Mouse (Mus musculus) heart, embryonic 14.5 days (tissue): Measurements from ENCODE around the gene Eln. TPM values are rescaled to one million over a fixed set of nuclear protein-coding genes. Genes with fewer than 3 reads are reported as not detected.
A peak's percentile ranks its signal among the peaks of the same experiment; 100 is the strongest.

Experiments used
- ATAC-seq: fragments of 200-750 bp; cut with Nextera tagmentation; 2 replicates; pipeline ENCODE4 v1.8.0; 2017; ENCODE audit warnings: low read depth, moderate TSS enrichment; ENCODE audit not compliant: insufficient number of reproducible peaks, insufficient read depth, low FRiP score
- H3K27ac ChIP-seq, 2 experiments: fragments of 200-500 bp in 1 of 2; fragments of 300-500 bp in 1 of 2; sonication (generic) in 1 of 2; replicated peaks in 1 of 2; 2 replicates each; pipeline ENCODE4 v1.5.1; 2012 to 2014; ENCODE audit warnings: low read depth in 2 of 2, low read length in 2 of 2, control low read depth in 1 of 2, mild to moderate bottlenecking in 1 of 2, mixed read lengths in 1 of 2; ENCODE audit not compliant: control insufficient read depth in 1 of 2, insufficient read depth in 1 of 2
- H3K27me3 ChIP-seq: fragments of 300-500 bp; sonication (generic); 2 replicates; pipeline ENCODE4 v1.6.1; 2014; ENCODE audit warnings: mild to moderate bottlenecking, low read length, control low read depth; ENCODE audit not compliant: control insufficient read depth, insufficient read depth
- H3K36me3 ChIP-seq: fragments of 300-500 bp; sonication (generic); 2 replicates; pipeline ENCODE4 v1.6.1; 2014; ENCODE audit warnings: mild to moderate bottlenecking, control low read depth, low read length, mixed read lengths; ENCODE audit not compliant: control insufficient read depth, insufficient read depth
- H3K4me1 ChIP-seq, 2 experiments: fragments of 200-500 bp in 1 of 2; fragments of 300-500 bp in 1 of 2; sonication (generic) in 1 of 2; 2 replicates each; pipeline ENCODE4 v1.6.1; 2012 to 2014; ENCODE audit warnings: low read length in 2 of 2, control low read depth in 1 of 2, mixed read lengths in 1 of 2; ENCODE audit not compliant: control insufficient read depth in 2 of 2, insufficient read depth in 2 of 2
- H3K4me2 ChIP-seq: fragments of 300-500 bp; sonication (generic); 2 replicates; pipeline ENCODE4 v1.6.1; 2014; ENCODE audit warnings: mild to moderate bottlenecking, low read length
- H3K4me3 ChIP-seq, 2 experiments: fragments of 200-500 bp in 1 of 2; fragments of 300-500 bp in 1 of 2; sonication (generic) in 1 of 2; 2 replicates each; pipeline ENCODE4 v1.5.1; 2012 to 2014; ENCODE audit warnings: low read length in 2 of 2, mild to moderate bottlenecking in 2 of 2, control low read depth in 1 of 2, low read depth in 1 of 2, moderate library complexity in 1 of 2; ENCODE audit not compliant: control insufficient read depth in 1 of 2, insufficient read depth in 1 of 2
- H3K9ac ChIP-seq: fragments of 300-500 bp; sonication (generic); 2 replicates; pipeline ENCODE4 v1.6.1; 2014; ENCODE audit warnings: mild to moderate bottlenecking, low read length
- H3K9me3 ChIP-seq: fragments of 300-500 bp; sonication (generic); 2 replicates; pipeline ENCODE4 v1.6.1; 2016; ENCODE audit warnings: low read length, control low read depth; ENCODE audit not compliant: control insufficient read depth
- WGBS: fragments of 180-500 bp; shearing (Covaris S2); extraction: QIAGEN DNeasy Blood & Tissue Kit; methylation state at CpG from one replicate; pipeline ENCODE4 v1.1.7; 2014; 5-methylcytosine and 5-hydroxymethylcytosine counted together
- polyA plus RNA-seq: library from polyadenylated mRNA; unstranded; fragments of >200 nt; fragmentation: Nextera tagmentation; extraction: Ambion mirVana; gene quantifications from 2 replicates; pipeline ENCODE4 v1.2.1, GENCODE M21; 2014

Eln gene
- polyA plus RNA-seq, 1 experiment from 2014 or later: 337 TPM

DNA sequence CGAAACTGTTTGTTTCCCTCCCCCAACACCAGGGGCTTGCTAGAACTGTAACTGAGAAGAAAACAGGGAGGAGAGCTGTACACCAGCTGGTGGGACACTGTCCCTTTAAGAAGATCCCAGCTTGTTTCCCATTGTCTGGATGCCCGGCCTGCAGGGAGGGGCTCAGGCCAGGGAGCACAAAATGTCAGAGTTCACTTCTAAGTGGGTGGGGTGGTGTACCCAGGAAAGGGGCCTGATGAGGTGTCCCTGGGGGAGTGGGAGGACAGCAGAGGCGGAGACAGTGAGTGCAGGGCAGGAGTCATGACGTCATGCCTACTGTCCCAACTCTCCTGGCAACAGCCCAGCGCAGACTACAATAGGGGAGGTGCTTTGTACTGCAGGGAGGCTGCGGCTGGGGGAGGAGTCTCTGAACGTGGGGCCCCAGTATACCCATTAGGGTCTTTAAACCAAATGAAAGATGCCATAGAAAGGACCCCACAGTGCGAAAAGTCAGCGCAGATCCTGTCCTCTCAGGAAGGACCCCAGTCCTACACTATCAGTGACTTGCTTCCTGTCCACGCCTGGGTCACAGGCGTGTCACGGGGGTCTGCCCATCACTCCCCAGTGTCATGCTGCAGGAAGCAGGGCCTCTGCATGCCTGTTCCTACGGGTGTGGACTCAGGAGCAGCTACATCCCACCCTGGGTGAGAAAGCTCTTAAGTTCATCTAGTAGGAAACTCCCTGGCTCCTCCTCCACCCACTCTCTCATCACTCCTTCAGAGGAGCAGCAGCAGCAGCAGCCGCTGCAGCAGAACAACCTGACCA, 71.0 kb downstream of the Eln start:
- Histone ChIP-seq H3K4me1 (peaks cover 27 to 36% of the 10 kb centered on the region in 2 experiments), H3K27ac (peak overlapping the region; percentile 68 to 74), H3K9me3 (no peaks in the 10 kb centered on the region), H3K4me3 (peak overlapping the region; percentile 30 to 38), H3K36me3 (no peaks in the 10 kb centered on the region; the same call in none of the 2 replicates), H3K9ac (peak overlapping the region; percentile 64), H3K27me3 (no peaks in the 10 kb centered on the region), H3K4me2 (peak overlapping the region; percentile 80)
- 3% methylated on average over 14 of the region's 14 CpGs for WGBS
- ATAC-seq: peak; percentile 83

DNA sequence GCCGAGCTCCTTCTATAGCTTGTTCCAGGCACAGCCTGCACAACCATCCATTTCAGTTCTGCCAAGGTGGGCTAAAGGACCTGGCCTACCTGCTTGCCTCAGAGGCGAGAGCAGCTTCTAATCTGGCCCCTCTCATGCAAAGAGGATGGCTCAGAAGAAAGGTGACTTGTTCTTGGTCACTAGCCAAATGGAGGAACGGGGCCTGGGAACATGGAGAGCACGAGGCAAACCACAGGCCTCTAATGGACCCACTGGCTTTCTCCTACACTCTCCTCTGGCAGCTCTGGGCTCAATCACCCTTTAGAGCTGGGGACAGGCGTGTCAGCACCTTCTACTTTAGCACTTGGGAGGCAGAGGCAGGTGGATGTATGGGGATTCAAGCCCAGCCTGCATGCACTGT, 72.1 kb downstream of the Eln start:
- H3K4me3 ChIP-seq: no peak overlapping the region
- H3K36me3 ChIP-seq: peaks cover 5% of the 10 kb centered on the region
- peaks cover 20 to 25% of the 10 kb centered on the region in 2 experiments for H3K4me1 ChIP-seq
- H3K27ac ChIP-seq: 0 out of 4 replicates have a peak overlapping the region, but pooled peaks of 1 of the 2 experiments have one; percentile 17
- H3K9ac ChIP-seq: no peak overlapping the region
- WGBS: 36% methylated on average over 5 of the region's 5 CpGs
- no peaks in the 10 kb centered on the region for H3K27me3 ChIP-seq
- no peak for ATAC-seq
- no peaks in the 10 kb centered on the region for H3K9me3 ChIP-seq
- no peak overlapping the region for H3K4me2 ChIP-seq

DNA sequence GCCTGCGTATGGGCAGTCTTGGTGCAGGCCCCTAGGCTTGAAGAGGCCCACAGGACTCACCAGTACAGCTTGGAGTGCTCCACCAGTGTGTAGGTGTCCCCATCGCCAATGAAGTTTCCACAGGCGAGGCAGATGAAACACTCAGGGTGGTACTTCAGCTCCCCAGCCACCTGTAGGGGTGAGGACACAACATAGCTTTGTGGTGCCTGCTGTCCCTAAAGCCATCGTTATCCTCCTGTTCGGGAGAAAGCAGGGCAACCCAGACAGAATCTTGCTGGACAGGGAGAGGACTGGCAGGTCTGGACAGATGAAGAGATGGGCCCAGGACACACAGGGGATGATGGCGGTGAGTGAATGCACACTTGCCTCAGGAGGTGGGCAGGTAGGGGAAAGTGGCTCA, 74.5 kb downstream of the Eln start:
- Histone ChIP-seq H3K9me3 (no peaks in the 10 kb centered on the region), H3K27ac (no peak overlapping the region), H3K4me2 (no peak overlapping the region), H3K9ac (no peak overlapping the region), H3K4me3 (no peak overlapping the region), H3K27me3 (no peaks in the 10 kb centered on the region), H3K4me1 (peaks cover 16 to 20% of the 10 kb centered on the region in 2 experiments), H3K36me3 (peaks cover 23% of the 10 kb centered on the region)
- ATAC-seq: no peak
- WGBS: 88% methylated on average over 6 of the region's 6 CpGs

DNA sequence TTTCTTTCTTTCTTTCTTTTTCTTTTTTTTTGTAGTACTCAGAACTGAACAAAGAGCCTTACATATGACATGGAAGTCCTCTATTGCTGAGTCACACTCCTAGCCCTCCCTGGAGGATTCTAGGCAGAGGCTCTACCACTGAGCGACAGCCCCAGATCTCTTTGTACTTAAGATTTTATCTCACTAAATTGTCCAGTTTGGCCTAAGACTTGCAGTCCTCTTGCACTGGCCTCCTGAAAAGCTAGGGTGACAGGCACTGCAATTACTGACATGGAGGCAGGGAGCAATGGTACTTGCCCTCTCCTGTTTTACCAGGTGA, 75.0 kb downstream of the Eln start:
- Histone ChIP-seq H3K27me3 (no peaks in the 10 kb centered on the region), H3K4me3 (no peak overlapping the region), H3K9me3 (no peaks in the 10 kb centered on the region), H3K9ac (no peak overlapping the region), H3K27ac (no peak overlapping the region), H3K4me2 (no peak overlapping the region), H3K4me1 (peaks cover 16 to 20% of the 10 kb centered on the region in 2 experiments), H3K36me3 (peaks cover 23% of the 10 kb centered on the region)
- WGBS: 67% methylated on average over 1 of the region's 1 CpGs
- no peak for ATAC-seq

DNA sequence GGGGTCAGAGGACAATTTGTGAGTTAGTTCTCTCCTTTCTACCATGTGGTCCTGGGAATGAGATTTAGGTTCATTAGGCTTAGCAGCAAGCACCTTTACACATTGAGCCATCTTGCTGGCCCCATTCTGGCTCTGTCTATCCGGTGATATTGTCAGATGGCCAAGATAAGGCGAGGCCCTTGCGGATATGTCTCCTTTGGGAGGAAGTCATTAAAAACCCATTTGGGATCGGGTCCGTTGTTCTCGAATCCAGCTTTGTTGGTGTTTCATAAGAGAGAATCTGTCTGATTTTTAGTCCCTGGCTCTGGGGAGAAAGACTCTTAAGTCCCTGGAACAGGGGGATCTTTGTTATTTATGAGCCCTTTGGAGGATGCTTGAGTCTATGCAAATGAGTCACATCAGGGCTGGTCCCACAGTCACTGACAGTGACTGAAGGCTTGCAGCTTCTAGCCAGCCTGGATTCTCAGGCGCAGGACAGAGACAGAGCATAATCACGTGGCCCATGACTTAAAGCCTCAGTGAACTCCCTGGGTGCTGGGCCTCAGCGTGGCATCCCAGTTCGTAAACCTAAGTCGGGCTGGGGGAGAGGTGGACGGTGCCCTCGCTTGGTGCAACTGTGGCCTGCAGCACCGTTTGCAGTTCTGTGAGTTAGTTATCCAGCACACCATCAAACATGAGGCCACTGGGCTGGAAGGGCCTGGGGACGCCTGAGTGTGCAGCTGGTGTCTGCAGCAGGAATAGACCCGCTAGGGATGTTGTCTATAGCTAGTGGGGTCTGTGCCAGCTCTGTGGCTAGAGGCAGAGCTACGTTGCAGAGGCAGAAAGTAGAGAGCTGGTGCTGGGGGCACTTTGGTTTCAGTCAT, 75.6 kb downstream of the Eln start:
- Histone ChIP-seq H3K4me3 (no peak overlapping the region), H3K4me1 (peaks cover 14 to 15% of the 10 kb centered on the region in 2 experiments), H3K4me2 (no peak overlapping the region), H3K27me3 (no peaks in the 10 kb centered on the region), H3K9ac (no peak overlapping the region), H3K36me3 (peaks cover 23% of the 10 kb centered on the region), H3K27ac (no peak overlapping the region), H3K9me3 (no peaks in the 10 kb centered on the region)
- no peak for ATAC-seq
- WGBS: 85% methylated on average over 17 of the region's 17 CpGs

DNA sequence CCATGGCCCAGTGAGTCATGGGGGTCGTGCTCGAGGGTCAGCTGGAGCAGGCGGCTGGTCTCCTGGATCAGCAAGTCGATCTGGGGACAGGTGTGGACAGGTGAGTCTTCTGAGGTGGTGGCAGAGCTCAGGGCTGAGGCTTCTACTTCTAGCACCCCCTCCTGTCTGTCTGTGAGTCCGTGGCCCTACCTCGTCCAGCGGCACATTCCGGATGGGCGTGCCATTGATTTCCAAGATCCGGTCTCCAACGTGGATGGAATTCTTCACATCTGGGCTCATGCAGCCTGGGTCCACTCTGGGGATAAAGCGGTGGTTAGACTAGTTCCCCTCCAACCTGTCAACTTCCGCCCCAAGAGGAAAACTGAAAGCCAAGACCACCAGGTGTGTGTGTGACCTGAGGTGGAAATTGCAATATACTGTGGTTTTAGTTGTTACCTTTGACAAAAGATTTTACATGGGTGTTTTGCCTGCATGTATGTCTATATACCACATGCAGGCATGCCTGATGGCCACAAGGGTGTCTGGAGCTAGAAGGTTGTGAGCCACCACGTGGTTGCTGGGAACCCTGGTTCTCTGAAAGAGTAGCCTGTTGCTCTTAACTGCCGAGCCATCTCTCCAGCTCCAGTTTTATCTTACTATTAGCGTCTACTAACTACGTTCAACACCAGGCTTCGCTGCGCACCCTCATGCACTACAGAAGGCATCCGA, 78.0 kb downstream of the Eln start:
- 73% methylated on average over 20 of the region's 20 CpGs for WGBS
- H3K36me3 ChIP-seq: peaks cover 35% of the 10 kb centered on the region
- no peak for ATAC-seq
- H3K4me2 ChIP-seq: no peak overlapping the region
- no peaks in the 10 kb centered on the region for H3K9me3 ChIP-seq
- no peak overlapping the region for H3K4me3 ChIP-seq
- H3K4me1 ChIP-seq: no peaks in the 10 kb centered on the region
- H3K9ac ChIP-seq: no peak overlapping the region
- no peaks in the 10 kb centered on the region for H3K27me3 ChIP-seq
- no peak overlapping the region for H3K27ac ChIP-seq

DNA sequence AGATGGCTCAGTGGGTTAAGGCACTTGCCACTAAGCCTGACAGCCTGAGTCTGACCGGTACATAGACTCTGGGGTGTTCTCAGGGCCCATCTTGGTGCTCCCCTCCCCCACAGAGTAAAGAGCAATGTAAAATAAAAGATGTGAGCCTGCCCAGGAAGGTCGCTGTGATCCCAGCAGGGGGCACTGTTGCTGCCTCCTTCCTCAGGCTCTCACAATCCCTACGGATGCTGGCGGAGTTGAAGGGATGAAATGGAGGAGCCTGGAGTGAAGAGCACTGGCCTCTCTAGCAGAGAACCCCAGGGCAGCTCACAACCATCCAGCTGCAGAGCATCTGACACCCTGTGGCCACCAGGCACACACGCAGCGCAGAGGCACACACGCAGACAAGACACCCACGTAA, 78.6 kb downstream of the Eln start:
- no peak overlapping the region for H3K9ac ChIP-seq
- H3K4me2 ChIP-seq: no peak overlapping the region
- ATAC-seq: no peak
- no peak overlapping the region for H3K27ac ChIP-seq
- H3K4me1 ChIP-seq: no peaks in the 10 kb centered on the region
- no peaks in the 10 kb centered on the region for H3K9me3 ChIP-seq
- no peaks in the 10 kb centered on the region for H3K27me3 ChIP-seq
- no peak overlapping the region for H3K4me3 ChIP-seq
- 36% methylated on average over 8 of the region's 8 CpGs for WGBS
- peaks cover 38% of the 10 kb centered on the region for H3K36me3 ChIP-seq
